Mouse (Mus musculus): ENCODE data around the gene Gm17949.

GRCm38 (mm10) chr17:56986105-56986805 lies 25.0 kb upstream of the Gm17949 start:
- TF ChIP-seq EP300 (IDR thresholded peaks at IDR 0.05), result no peak
- TF ChIP-seq CTCF (IDR thresholded peaks at IDR 0.05), result no peak

All from lung, postnatal 0 days (tissue).